Mouse (Mus musculus): ENCODE data around the gene Sirt3. TPM values are rescaled to one million over a fixed set of nuclear protein-coding genes. Genes with fewer than 3 reads are reported as not detected.
"Not testable (repeated sequence)": the region's sequence is repeated elsewhere in the genome, so short reads cannot be mapped to it uniquely, and the experiment has no call there.

The Sirt3 gene
- polyA plus RNA-seq, 1 experiment from 2014 or later, result 32.4 TPM

GRCm38 (mm10) chr7:140890636-140891035, 8.5 kb upstream of the Sirt3 start:
- H3K4me3 ChIP-seq; H3K9me3 ChIP-seq; ATAC-seq (ENCODE audit: low FRiP score, low read depth); H3K9ac ChIP-seq; H3K27me3 ChIP-seq (replicated peaks); H3K27ac ChIP-seq; H3K4me2 ChIP-seq (replicated peaks); H3K4me1 ChIP-seq: not testable (repeated sequence)
- WGBS, result 98% methylated on average over 16 of the region's 16 CpGs
- H3K36me3 ChIP-seq, result peaks cover 76% of the 10 kb centered on the region

GRCm38 (mm10) chr7:140882469-140882803, 327 bp upstream of the Sirt3 start:
- Histone ChIP-seq H3K9me3 (no peaks in the 10 kb centered on the region), H3K36me3 (peaks cover 26% of the 10 kb centered on the region), H3K27me3 (replicated peaks) (no peaks in the 10 kb centered on the region), H3K4me3 (peak overlapping the region; percentile 95), H3K4me1 (peaks cover 11% of the 10 kb centered on the region), H3K9ac (peak overlapping the region; percentile 86), H3K4me2 (replicated peaks) (peak overlapping the region; percentile 77), H3K27ac (peak overlapping the region; percentile 50; the same call in 1 of the 2 replicates)
- WGBS, result under 1% methylated on average over 12 of the region's 12 CpGs
- peak; percentile 73 for ATAC-seq (ENCODE audit: low FRiP score, low read depth)

- Histone ChIP-seq H3K27ac (no peak overlapping the region), H3K9me3 (no peaks in the 10 kb centered on the region), H3K4me2 (replicated peaks) (peak overlapping the region; percentile 77), H3K36me3 (peaks cover 23% of the 10 kb centered on the region), H3K4me1 (peaks cover 11% of the 10 kb centered on the region), H3K27me3 (replicated peaks) (no peaks in the 10 kb centered on the region), H3K9ac (peak overlapping the region; percentile 86; the same call in 1 of the 2 replicates), H3K4me3 (peak overlapping the region; percentile 95)
- WGBS, result 28% methylated on average over 8 of the region's 8 CpGs
- no peak for ATAC-seq (ENCODE audit: low FRiP score, low read depth)
Measured at GRCm38 (mm10) chr7:140880865-140881515, 1.1 kb downstream of the Sirt3 start.

- H3K36me3 ChIP-seq, result peaks cover 24% of the 10 kb centered on the region
- H3K27me3 ChIP-seq (replicated peaks), result no peaks in the 10 kb centered on the region
- H3K4me2 ChIP-seq (replicated peaks), result no peak overlapping the region; the same call in 1 of the 2 replicates
- ATAC-seq (ENCODE audit: low FRiP score, low read depth), result no peak
- no peaks in the 10 kb centered on the region for H3K9me3 ChIP-seq
- 90% methylated on average over 3 of the region's 3 CpGs for WGBS
- peaks cover 11% of the 10 kb centered on the region for H3K4me1 ChIP-seq
- H3K27ac ChIP-seq, result no peak overlapping the region
- no peak overlapping the region for H3K9ac ChIP-seq
- H3K4me3 ChIP-seq, result no peak overlapping the region
Measured at GRCm38 (mm10) chr7:140880419-140880818, 1.7 kb downstream of the Sirt3 start.

GRCm38 (mm10) chr7:140879355-140879754, 2.8 kb downstream of the Sirt3 start:
- 92% methylated on average over 7 of the region's 7 CpGs for WGBS
- no peak overlapping the region for H3K4me3 ChIP-seq
- no peak overlapping the region for H3K9ac ChIP-seq
- no peak overlapping the region for H3K4me2 ChIP-seq (replicated peaks)
- peaks cover 11% of the 10 kb centered on the region for H3K4me1 ChIP-seq
- no peaks in the 10 kb centered on the region for H3K27me3 ChIP-seq (replicated peaks)
- ATAC-seq (ENCODE audit: low FRiP score, low read depth), result no peak
- H3K27ac ChIP-seq, result no peak overlapping the region
- H3K36me3 ChIP-seq, result peaks cover 30% of the 10 kb centered on the region
- no peaks in the 10 kb centered on the region for H3K9me3 ChIP-seq

GRCm38 (mm10) chr7:140877364-140877763, 4.7 kb downstream of the Sirt3 start:
- Histone ChIP-seq H3K4me1 (peaks cover 7% of the 10 kb centered on the region), H3K36me3 (peaks cover 29% of the 10 kb centered on the region), H3K9ac (no peak overlapping the region), H3K4me2 (replicated peaks) (no peak overlapping the region), H3K27me3 (replicated peaks) (no peaks in the 10 kb centered on the region), H3K4me3 (no peak overlapping the region), H3K9me3 (no peaks in the 10 kb centered on the region), H3K27ac (no peak overlapping the region)
- no peak for ATAC-seq (ENCODE audit: low FRiP score, low read depth)
- WGBS, result 93% methylated on average over 6 of the region's 6 CpGs

- no peaks in the 10 kb centered on the region for H3K27me3 ChIP-seq (replicated peaks)
- no peak overlapping the region for H3K27ac ChIP-seq
- no peak overlapping the region for H3K9ac ChIP-seq
- H3K4me2 ChIP-seq (replicated peaks), result no peak overlapping the region
- 90% methylated on average over 4 of the region's 4 CpGs for WGBS
- no peak for ATAC-seq (ENCODE audit: low FRiP score, low read depth)
- no peaks in the 10 kb centered on the region for H3K4me1 ChIP-seq
- H3K9me3 ChIP-seq, result no peaks in the 10 kb centered on the region
- H3K4me3 ChIP-seq, result no peak overlapping the region
- peaks cover 32% of the 10 kb centered on the region for H3K36me3 ChIP-seq
Measured at GRCm38 (mm10) chr7:140874224-140874623, 7.9 kb downstream of the Sirt3 start.

GRCm38 (mm10) chr7:140864761-140865160, 17.3 kb downstream of the Sirt3 start:
- 91% methylated on average over 12 of the region's 12 CpGs for WGBS
- Histone ChIP-seq H3K4me3 (no peak overlapping the region), H3K27ac (no peak overlapping the region), H3K36me3 (peaks cover 70% of the 10 kb centered on the region), H3K27me3 (replicated peaks) (no peaks in the 10 kb centered on the region), H3K9me3 (no peaks in the 10 kb centered on the region), H3K4me2 (replicated peaks) (no peak overlapping the region), H3K9ac (no peak overlapping the region), H3K4me1 (0 out of 2 replicates have a peak, but pooled peaks cover 5% of the 10 kb centered on the region)
- no peak for ATAC-seq (ENCODE audit: low FRiP score, low read depth)

GRCm38 (mm10) chr7:140860728-140861127, 21.4 kb downstream of the Sirt3 start:
- no peak overlapping the region for H3K4me2 ChIP-seq (replicated peaks)
- 88% methylated on average over 5 of the region's 5 CpGs for WGBS
- H3K9ac ChIP-seq, result no peak overlapping the region
- H3K36me3 ChIP-seq, result peaks cover 66% of the 10 kb centered on the region
- H3K4me3 ChIP-seq, result no peak overlapping the region
- H3K27ac ChIP-seq, result no peak overlapping the region
- H3K4me1 ChIP-seq, result peaks cover 29% of the 10 kb centered on the region
- no peak for ATAC-seq (ENCODE audit: low FRiP score, low read depth)
- no peaks in the 10 kb centered on the region for H3K9me3 ChIP-seq
- no peaks in the 10 kb centered on the region for H3K27me3 ChIP-seq (replicated peaks)

GRCm38 (mm10) chr7:140859997-140860396, 22.1 kb downstream of the Sirt3 start:
- WGBS, result 81% methylated on average over 6 of the region's 6 CpGs
- no peak overlapping the region for H3K27ac ChIP-seq
- ATAC-seq (ENCODE audit: low FRiP score, low read depth), result no peak

GRCm38 (mm10) chr7:140858746-140859145, 23.4 kb downstream of the Sirt3 start:
- H3K9me3 ChIP-seq, result no peaks in the 10 kb centered on the region
- peaks cover 60% of the 10 kb centered on the region for H3K36me3 ChIP-seq
- peaks cover 38% of the 10 kb centered on the region for H3K4me1 ChIP-seq
- no peak overlapping the region for H3K27ac ChIP-seq
- H3K27me3 ChIP-seq (replicated peaks), result no peaks in the 10 kb centered on the region
- 98% methylated on average over 8 of the region's 8 CpGs for WGBS
- H3K4me2 ChIP-seq (replicated peaks), result peak overlapping the region; percentile 97
- ATAC-seq (ENCODE audit: low FRiP score, low read depth), result no peak
- peak overlapping the region; percentile 80 for H3K4me3 ChIP-seq
- H3K9ac ChIP-seq, result peak overlapping the region; percentile 94; the same call in 1 of the 2 replicates

More at GRCm38 (mm10) chr7:140859997-140860396, 22.1 kb downstream of the Sirt3 start:
- Histone ChIP-seq H3K9me3 (no peaks in the 10 kb centered on the region), H3K36me3 (peaks cover 62% of the 10 kb centered on the region), H3K4me3 (no peak overlapping the region), H3K4me1 (peaks cover 36% of the 10 kb centered on the region), H3K4me2 (replicated peaks) (no peak overlapping the region), H3K27me3 (replicated peaks) (no peaks in the 10 kb centered on the region), H3K9ac (0 out of 2 replicates have a peak overlapping the region, but pooled peaks have one; percentile 33)

GRCm38 (mm10) chr7:140857550-140858505, 24.3 kb downstream of the Sirt3 start, which contains the start of gene Bet1l:
Bet1l (minus strand) TSS chr7:140857577.
- peak; percentile 49 for ATAC-seq (ENCODE audit: low FRiP score, low read depth)
- Histone ChIP-seq H3K4me2 (replicated peaks) (peak within 1 kb of the TSS; percentile 97), H3K4me3 (peak within 1 kb of the TSS; percentile 80), H3K27me3 (replicated peaks) (no peaks in the 10 kb centered on the region), H3K9me3 (no peaks in the 10 kb centered on the region), H3K4me1 (peaks cover 38% of the 10 kb centered on the region), H3K36me3 (peaks cover 60% of the 10 kb centered on the region), H3K9ac (peak within 1 kb of the TSS; percentile 94), H3K27ac (peak within 1 kb of the TSS; percentile 69)
- 40% methylated on average over 40 of the region's 40 CpGs for WGBS
